Mouse (Mus musculus): ENCODE data around the gene Prdx2. TPM values are rescaled to one million over a fixed set of nuclear protein-coding genes. Genes with fewer than 3 reads are reported as not detected.
A peak's percentile ranks its signal among the peaks of the same experiment; 100 is the strongest.

The Prdx2 gene
- total and polyA plus RNA-seq, 3 experiments = 240 to 700 (median 671) TPM

GRCm38 (mm10) chr8:84996978-84997377, 27.6 kb downstream of the Prdx2 start:
- no peak for DNase-seq

- DNase-seq = peak; percentile 91
Measured at GRCm38 (mm10) chr8:84997649-84998295, 28.4 kb downstream of the Prdx2 start.

- DNase-seq = peak; percentile 51
Measured at GRCm38 (mm10) chr8:85007686-85008085, 38.3 kb downstream of the Prdx2 start.

- no peak for DNase-seq
Measured at GRCm38 (mm10) chr8:85011242-85011641, 41.9 kb downstream of the Prdx2 start.

- peak; percentile 76 for DNase-seq
Measured at GRCm38 (mm10) chr8:85013230-85013840, 43.9 kb downstream of the Prdx2 start.

GRCm38 (mm10) chr8:85014431-85014830, 45.0 kb downstream of the Prdx2 start, which contains the start of gene Best2:
Gene Best2 (minus strand): TSS chr8:85014531.
- no peak for DNase-seq

GRCm38 (mm10) chr8:85016724-85017123, 47.3 kb downstream of the Prdx2 start:
- DNase-seq = no peak

GRCm38 (mm10) chr8:85017209-85017608, 47.8 kb downstream of the Prdx2 start:
- no peak for DNase-seq

GRCm38 (mm10) chr8:85021514-85022055, 52.2 kb downstream of the Prdx2 start:
- no peak for DNase-seq

GRCm38 (mm10) chr8:85023846-85024245, 54.5 kb downstream of the Prdx2 start:
- DNase-seq = no peak

Small RNA genes within 50 kb of the gene (microRNA-seq; reads per million reads assigned to microRNA genes)
- 0 reads per million in 2 experiments for gene Gm24197

Other genes with a start within 250 kb of the Prdx2 start
- gene G430095P16Rik, start 246.6 kb upstream of the Prdx2 start, total RNA-seq (2021) = under 1 TPM in 1 of 2 experiments, not detected in 1; 0.59 TPM
- gene G430095P16Rik, start 246.6 kb upstream of the Prdx2 start, polyA plus RNA-seq (2012; rRNA removed) = 0.26 and 0.76 TPM in 2 replicates
- 100 to 1,000 TPM in 1 of 2 experiments, 10 to 100 TPM in 1; 91.3 to 113 TPM for gene Nfix, start 169.2 kb upstream of the Prdx2 start, total RNA-seq (2021)
- gene Nfix, start 169.2 kb upstream of the Prdx2 start, polyA plus RNA-seq (2012; rRNA removed) = 47.0 and 59.9 TPM in 2 replicates
- gene Dand5, start 146.8 kb upstream of the Prdx2 start, total RNA-seq (2021) = 10 to 100 TPM; 11.5 to 12.2 TPM
- 5.1 and 7.0 TPM in 2 replicates for gene Dand5, start 146.8 kb upstream of the Prdx2 start, polyA plus RNA-seq (2012; rRNA removed)
- 10 to 100 TPM; 72.6 to 74.9 TPM for gene Gadd45gip1, start 138.1 kb upstream of the Prdx2 start, total RNA-seq (2021)
- 141 and 196 TPM in 2 replicates for gene Gadd45gip1, start 138.1 kb upstream of the Prdx2 start, polyA plus RNA-seq (2012; rRNA removed)
- gene Rad23a, start 128.9 kb upstream of the Prdx2 start, total RNA-seq (2021) = 100 to 1,000 TPM; 122 to 141 TPM
- gene Rad23a, start 128.9 kb upstream of the Prdx2 start, polyA plus RNA-seq (2012; rRNA removed) = 128 and 131 TPM in 2 replicates
- 100 to 1,000 TPM; 684 to 730 TPM for gene Calr, start 122.7 kb upstream of the Prdx2 start, total RNA-seq (2021)
- gene Calr, start 122.7 kb upstream of the Prdx2 start, polyA plus RNA-seq (2012; rRNA removed) = 88.2 and 91.2 TPM in 2 replicates
- 10 to 100 TPM; 61.6 to 69.3 TPM for gene Farsa, start 112.6 kb upstream of the Prdx2 start, total RNA-seq (2021)
- gene Farsa, start 112.6 kb upstream of the Prdx2 start, polyA plus RNA-seq (2012; rRNA removed) = 45.3 and 51.4 TPM in 2 replicates
- 1 to 10 TPM; 8.0 to 8.7 TPM for gene Syce2, start 97.5 kb upstream of the Prdx2 start, total RNA-seq (2021)
- 0.80 and 2.1 TPM in 2 replicates for gene Syce2, start 97.5 kb upstream of the Prdx2 start, polyA plus RNA-seq (2012; rRNA removed)
- 10 to 100 TPM; 50.1 to 59.0 TPM for gene Gcdh, start 75.7 kb upstream of the Prdx2 start, total RNA-seq (2021)
- 652 and 657 TPM in 2 replicates for gene Gcdh, start 75.7 kb upstream of the Prdx2 start, polyA plus RNA-seq (2012; rRNA removed)
- gene Klf1, start 67.7 kb upstream of the Prdx2 start, total RNA-seq (2021) = under 1 TPM; 0.17 to 0.23 TPM
- gene Klf1, start 67.7 kb upstream of the Prdx2 start, polyA plus RNA-seq (2012; rRNA removed) = 0.41 and 0.61 TPM in 2 replicates
- 10 to 100 TPM; 10.9 to 17.5 TPM for gene Dnase2a, start 61.0 kb upstream of the Prdx2 start, total RNA-seq (2021)
- gene Dnase2a, start 61.0 kb upstream of the Prdx2 start, polyA plus RNA-seq (2012; rRNA removed) = 12.1 and 13.3 TPM in 2 replicates
- gene Mast1, start 32.2 kb upstream of the Prdx2 start, total RNA-seq (2021) = 1 to 10 TPM; 1.5 to 2.8 TPM
- gene Mast1, start 32.2 kb upstream of the Prdx2 start, polyA plus RNA-seq (2012; rRNA removed) = 3.7 and 4.4 TPM in 2 replicates
- gene Rtbdn, start 22.6 kb upstream of the Prdx2 start, total RNA-seq (2021) = not detected
- 0.25 and 0.34 TPM in 2 replicates for gene Rtbdn, start 22.6 kb upstream of the Prdx2 start, polyA plus RNA-seq (2012; rRNA removed)
- gene Gm49661, start 154 bp upstream of the Prdx2 start, total RNA-seq (2021) = 1 to 10 TPM; 2.1 to 2.4 TPM
- gene Gm49661, start 154 bp upstream of the Prdx2 start, polyA plus RNA-seq (2012; rRNA removed) = 2.1 TPM in 1 of 2 replicates, not detected in the other
- gene Rnaseh2a, start 180 bp downstream of the Prdx2 start, total RNA-seq (2021) = 100 to 1,000 TPM in 1 of 2 experiments, 10 to 100 TPM in 1; 87.7 to 112 TPM
- 61.7 and 76.6 TPM in 2 replicates for gene Rnaseh2a, start 180 bp downstream of the Prdx2 start, polyA plus RNA-seq (2012; rRNA removed)
- gene Junb, start 9.1 kb downstream of the Prdx2 start, total RNA-seq (2021) = 10 to 100 TPM; 37.0 to 90.7 TPM
- gene Junb, start 9.1 kb downstream of the Prdx2 start, polyA plus RNA-seq (2012; rRNA removed) = 78.9 and 91.4 TPM in 2 replicates
- 1 to 10 TPM; 6.1 to 6.2 TPM for gene Hook2, start 21.0 kb downstream of the Prdx2 start, total RNA-seq (2021)
- gene Hook2, start 21.0 kb downstream of the Prdx2 start, polyA plus RNA-seq (2012; rRNA removed) = 6.5 and 6.7 TPM in 2 replicates
- gene Best2, start 44.9 kb downstream of the Prdx2 start, total RNA-seq (2021) = not detected
- 0.18 TPM in 1 of 2 replicates, not detected in the other for gene Best2, start 44.9 kb downstream of the Prdx2 start, polyA plus RNA-seq (2012; rRNA removed)
- gene Asna1, start 55.7 kb downstream of the Prdx2 start, total RNA-seq (2021) = 100 to 1,000 TPM; 106 TPM
- 89.4 and 104 TPM in 2 replicates for gene Asna1, start 55.7 kb downstream of the Prdx2 start, polyA plus RNA-seq (2012; rRNA removed)
- gene Trir, start 57.2 kb downstream of the Prdx2 start, total RNA-seq (2021) = 100 to 1,000 TPM; 160 to 184 TPM
- gene Trir, start 57.2 kb downstream of the Prdx2 start, polyA plus RNA-seq (2012; rRNA removed) = 64.2 and 67.6 TPM in 2 replicates
- gene Tnpo2, start 67.3 kb downstream of the Prdx2 start, total RNA-seq (2021) = 100 to 1,000 TPM in 1 of 2 experiments, 10 to 100 TPM in 1; 68.3 to 101 TPM
- 44.7 and 54.1 TPM in 2 replicates for gene Tnpo2, start 67.3 kb downstream of the Prdx2 start, polyA plus RNA-seq (2012; rRNA removed)
- 10 to 100 TPM; 12.3 to 13.5 TPM for gene Fbxw9, start 90.5 kb downstream of the Prdx2 start, total RNA-seq (2021)
- 55.8 and 56.2 TPM in 2 replicates for gene Fbxw9, start 90.5 kb downstream of the Prdx2 start, polyA plus RNA-seq (2012; rRNA removed)
- gene Gm5741, start 98.4 kb downstream of the Prdx2 start, total RNA-seq (2021) = not detected
- gene Gm5741, start 98.4 kb downstream of the Prdx2 start, polyA plus RNA-seq (2012; rRNA removed) = not detected in 2 replicates
- gene Dhps, start 102.2 kb downstream of the Prdx2 start, total RNA-seq (2021) = 10 to 100 TPM; 26.0 to 28.3 TPM
- gene Dhps, start 102.2 kb downstream of the Prdx2 start, polyA plus RNA-seq (2012; rRNA removed) = 68.6 and 69.6 TPM in 2 replicates
- gene Wdr83os, start 111.2 kb downstream of the Prdx2 start, total RNA-seq (2021) = 10 to 100 TPM; 77.5 to 90.1 TPM
- gene Wdr83os, start 111.2 kb downstream of the Prdx2 start, polyA plus RNA-seq (2012; rRNA removed) = 104 and 142 TPM in 2 replicates
- gene Wdr83, start 111.7 kb downstream of the Prdx2 start, total RNA-seq (2021) = 10 to 100 TPM; 17.4 to 24.9 TPM
- gene Wdr83, start 111.7 kb downstream of the Prdx2 start, polyA plus RNA-seq (2012; rRNA removed) = 15.3 and 17.4 TPM in 2 replicates
- 10 to 100 TPM; 34.0 to 52.7 TPM for gene Man2b1, start 113.7 kb downstream of the Prdx2 start, total RNA-seq (2021)
- gene Man2b1, start 113.7 kb downstream of the Prdx2 start, polyA plus RNA-seq (2012; rRNA removed) = 36.1 and 46.0 TPM in 2 replicates
- 1 to 10 TPM; 1.6 to 2.0 TPM for gene Zfp791, start 153.5 kb downstream of the Prdx2 start, total RNA-seq (2021)
- 0.08 and 0.25 TPM in 2 replicates for gene Zfp791, start 153.5 kb downstream of the Prdx2 start, polyA plus RNA-seq (2012; rRNA removed)
- not detected for gene Cks1brt, start 182.3 kb downstream of the Prdx2 start, total RNA-seq (2021)
- gene Cks1brt, start 182.3 kb downstream of the Prdx2 start, polyA plus RNA-seq (2012; rRNA removed) = not detected in 2 replicates

Data from adrenal gland, adult 2 months (tissue).